Comparison of ENCODE assay signal across 8 mouse cellular contexts in genomic region chr2:105311414-105311813, GRCm38 (mm10).
DNase-seq lines count a peak whose midpoint lies in the region; ATAC-seq and TF ChIP-seq lines count a peak whose summit lies in the region.

No protein-coding gene starts in this region.

- H3K9me3 ChIP-seq in midbrain, postnatal 0 days (ENCODE audit: low read length) = no peaks in the 10 kb centered on the region

- peak; percentile 36 for TF ChIP-seq CTCF in heart, adult 2 months (IDR thresholded peaks at IDR 0.05)
- peak; percentile 66 for TF ChIP-seq CTCF in midbrain, postnatal 0 days (IDR thresholded peaks at IDR 0.05)

- no peaks in the 10 kb centered on the region for H3K4me1 ChIP-seq in heart, adult 2 months (ENCODE audit: control insufficient read depth, insufficient read depth, low read length)
- no peaks in the 10 kb centered on the region for H3K4me1 ChIP-seq in midbrain, postnatal 0 days (ENCODE audit: insufficient read depth, low read length)

- no peak overlapping the region for H3K27ac ChIP-seq in heart, adult 2 months
- H3K27ac ChIP-seq in midbrain, postnatal 0 days (ENCODE audit: low read depth, low read length) = no peak overlapping the region

- no peak for TF ChIP-seq EP300 in heart, adult 2 months (IDR thresholded peaks at IDR 0.05; ENCODE audit: insufficient read depth, low read depth, low read length)

- TF ChIP-seq POLR2A in heart, adult 2 months (IDR thresholded peaks at IDR 0.05; ENCODE audit: insufficient read depth, low read depth, low read length) = no peak

- peak overlapping the region; percentile 2; the same call in 1 of the 2 replicates for H3K4me2 ChIP-seq in midbrain, postnatal 0 days (ENCODE audit: low read depth, low read length, poor library complexity, severe bottlenecking)

- no peak for DNase-seq in heart, adult 2 months
- no peak for DNase-seq in heart, adult 9 months (ENCODE audit: low spot score in 2 of 2)
- DNase-seq in lung, postnatal 14 days = peak; percentile 5
- DNase-seq in lung, adult 18-20 months = no peak
- no peak for DNase-seq in midbrain, postnatal 0 days (ENCODE audit: low spot score)
- no peak for DNase-seq in c-Kit-positive CD71-positive TER-119-positive erythroid progenitor cells, embryonic 14.5 days (ENCODE audit: low spot score)
- no peak for DNase-seq in gastrocnemius, postnatal 25 days

- H3K79me2 ChIP-seq in heart, adult 2 months (replicated peaks; ENCODE audit: control insufficient read depth, insufficient read depth, low read length) = no peaks in the 10 kb centered on the region

- H3K9ac ChIP-seq in heart, adult 2 months (ENCODE audit: low read depth, low read length) = no peak overlapping the region
- no peak overlapping the region for H3K9ac ChIP-seq in midbrain, postnatal 0 days (replicated peaks; ENCODE audit: low read length, poor library complexity, severe bottlenecking)

- H3K36me3 ChIP-seq in heart, adult 2 months (ENCODE audit: control insufficient read depth, insufficient read depth, low read length) = no peaks in the 10 kb centered on the region
- no peaks in the 10 kb centered on the region for H3K36me3 ChIP-seq in midbrain, postnatal 0 days (ENCODE audit: insufficient read depth, low read length)

- no peaks in the 10 kb centered on the region for H3K27me3 ChIP-seq in heart, adult 2 months (ENCODE audit: control insufficient read depth, insufficient read depth, low read length)
- no peaks in the 10 kb centered on the region for H3K27me3 ChIP-seq in midbrain, postnatal 0 days (ENCODE audit: insufficient read depth, low read length)

- no peak overlapping the region for H3K4me3 ChIP-seq in heart, adult 2 months
- H3K4me3 ChIP-seq in midbrain, postnatal 0 days (ENCODE audit: low read depth, low read length) = no peak overlapping the region

- WGBS in heart, adult 2 months = 36% methylated on average over 13 of the region's 13 CpGs
- WGBS in midbrain, postnatal 0 days = 47% methylated on average over 13 of the region's 13 CpGs

- intact Hi-C loops in heart, adult 2 months (cut with DNase I) = no loop called here

- ATAC-seq in granulocyte monocyte progenitor cell, adult 5-6 weeks (replicated peaks; ENCODE audit: poor library complexity, severe bottlenecking) = 0 out of 2 replicates have a peak, but pooled peaks have one; percentile 26
- 0 out of 2 replicates have a peak, but pooled peaks have one; percentile 2 for ATAC-seq in midbrain, postnatal 0 days (ENCODE audit: low FRiP score)
